Mouse (Mus musculus) intestine, embryonic 16.5 days (tissue): ENCODE measurements around the gene Dlgap5. TPM values are rescaled to one million over a fixed set of nuclear protein-coding genes. Genes with fewer than 3 reads are reported as not detected.

ENCODE experiments used
- ATAC-seq: fragments of 200-750 bp; cut with Nextera tagmentation; 2 replicates; pipeline ENCODE4 v1.8.0; 2017; ENCODE audit warnings: moderate TSS enrichment, moderate library complexity
- H3K27ac ChIP-seq: fragments of 300-500 bp; sonication (generic); 2 replicates; pipeline ENCODE4 v1.5.1; 2014; ENCODE audit warnings: mild to moderate bottlenecking, low read length
- H3K27me3 ChIP-seq: fragments of 300-500 bp; sonication (generic); replicated peaks from 2 replicates; pipeline ENCODE4 v1.6.1; 2014; ENCODE audit warnings: low read length, control low read depth, mixed read lengths; ENCODE audit not compliant: control insufficient read depth, insufficient read depth
- H3K36me3 ChIP-seq: fragments of 300-500 bp; sonication (generic); 2 replicates; pipeline ENCODE4 v1.6.1; 2014; ENCODE audit warnings: low read length, control low read depth; ENCODE audit not compliant: control insufficient read depth, insufficient read depth
- H3K4me1 ChIP-seq: fragments of 300-500 bp; sonication (generic); 2 replicates; pipeline ENCODE4 v1.6.1; 2014; ENCODE audit warnings: low read length, control low read depth, mixed read lengths; ENCODE audit not compliant: control insufficient read depth, insufficient read depth
- H3K4me2 ChIP-seq: fragments of 300-500 bp; sonication (generic); 2 replicates; pipeline ENCODE4 v1.6.1; 2014; ENCODE audit warnings: low read depth, low read length, control low read depth
- H3K4me3 ChIP-seq: fragments of 300-500 bp; sonication (generic); 2 replicates; pipeline ENCODE4 v1.5.1; 2014; ENCODE audit warnings: mild to moderate bottlenecking, low read length
- H3K9ac ChIP-seq: fragments of 300-500 bp; sonication (generic); 2 replicates; pipeline ENCODE4 v1.6.1; 2014; ENCODE audit warnings: low read depth, low read length
- H3K9me3 ChIP-seq: fragments of 300-500 bp; sonication (generic); 2 replicates; pipeline ENCODE4 v1.6.1; 2016; ENCODE audit warnings: low read length, control low read depth; ENCODE audit not compliant: control insufficient read depth
- WGBS: fragments of 180-500 bp; shearing (Covaris S2); extraction: QIAGEN DNeasy Blood & Tissue Kit; methylation state at CpG from one replicate; pipeline ENCODE4 v1.1.7; 2014; 5-methylcytosine and 5-hydroxymethylcytosine counted together
- polyA plus RNA-seq: library from polyadenylated mRNA; unstranded; fragments of >200 nt; fragmentation: Nextera tagmentation; extraction: Ambion mirVana; gene quantifications from 2 replicates; pipeline ENCODE4 v1.2.1, GENCODE M21; 2015

Dlgap5 gene
- polyA plus RNA-seq, 1 experiment from 2014 or later = 33.9 TPM

DNA sequence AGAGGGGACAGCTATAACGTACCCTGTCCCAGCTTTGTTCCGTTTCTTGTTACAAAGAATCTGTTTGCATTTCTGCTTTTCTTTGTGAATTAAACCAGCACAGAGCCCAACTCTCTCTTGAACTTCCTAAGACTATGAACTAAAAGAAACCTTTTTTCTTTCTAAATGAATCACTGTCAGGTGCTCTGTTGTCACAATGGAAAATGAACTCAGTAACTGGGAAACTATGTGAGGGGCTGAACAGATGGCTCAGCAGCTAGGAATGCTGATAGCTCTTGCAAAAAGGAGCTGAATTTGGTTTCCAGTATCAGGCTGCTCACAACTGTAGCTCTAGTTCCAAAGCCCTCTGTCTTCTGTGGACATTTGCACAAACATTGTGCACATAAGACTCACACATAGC, 67.2 kb downstream of the Dlgap5 start:
- no peak for ATAC-seq
- Histone ChIP-seq H3K9ac (no peak overlapping the region), H3K36me3 (no peaks in the 10 kb centered on the region), H3K9me3 (no peaks in the 10 kb centered on the region), H3K4me3 (no peak overlapping the region), H3K4me2 (no peak overlapping the region), H3K27ac (no peak overlapping the region), H3K27me3 (no peaks in the 10 kb centered on the region), H3K4me1 (peaks cover 5% of the 10 kb centered on the region; the same call in 1 of the 2 replicates)
- WGBS = 85% methylated on average over 2 of the region's 2 CpGs

DNA sequence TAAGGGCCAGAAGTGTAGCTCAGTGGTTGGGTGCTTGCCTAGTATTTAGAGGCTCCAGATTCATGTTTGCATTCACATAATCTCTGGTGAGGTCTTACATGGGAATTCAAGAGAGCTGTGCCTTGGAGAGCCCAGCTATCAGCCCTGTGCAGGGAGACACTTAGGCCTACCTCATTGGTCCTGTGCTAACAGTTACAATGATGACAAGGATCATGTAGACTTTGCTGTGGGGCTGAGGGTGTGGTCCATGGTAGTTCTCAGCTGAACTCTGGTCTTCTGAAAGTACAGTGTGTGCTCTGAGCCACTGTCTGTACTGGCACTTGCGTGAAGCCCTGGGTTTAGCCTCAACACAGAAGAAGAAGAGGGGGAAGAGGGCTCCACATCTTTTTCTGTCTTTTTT, 71.5 kb downstream of the Dlgap5 start:
- Histone ChIP-seq H3K9ac (no peak overlapping the region), H3K9me3 (no peaks in the 10 kb centered on the region), H3K27ac (no peak overlapping the region), H3K4me2 (no peak overlapping the region), H3K4me3 (no peak overlapping the region), H3K36me3 (no peaks in the 10 kb centered on the region), H3K4me1 (no peaks in the 10 kb centered on the region), H3K27me3 (no peaks in the 10 kb centered on the region)
- 88% methylated on average over 1 of the region's 1 CpGs for WGBS
- ATAC-seq = peak; percentile 92

DNA sequence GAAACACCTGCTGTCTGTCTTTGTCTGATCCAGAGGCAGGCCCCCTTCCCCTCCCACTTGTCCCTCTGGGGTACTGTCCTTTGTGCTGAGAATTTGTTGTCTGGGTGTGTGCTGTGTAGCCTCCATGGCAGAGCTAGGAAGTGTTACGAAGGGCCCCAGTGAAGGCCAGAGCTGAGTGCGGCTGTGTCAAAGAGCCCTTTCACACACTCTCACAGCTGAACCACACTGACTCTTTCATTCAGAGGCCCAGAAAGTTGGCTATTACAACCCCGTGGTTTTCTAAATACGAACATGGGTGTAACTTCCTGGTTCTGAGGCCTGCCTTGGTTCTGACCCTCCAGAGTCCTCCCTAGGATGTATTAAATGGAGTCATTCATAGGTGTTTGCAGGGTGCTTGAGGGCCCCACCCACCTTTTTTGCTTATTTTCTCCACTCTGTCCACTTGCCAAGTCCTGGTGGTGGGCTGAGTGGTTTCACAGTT, 76.4 kb downstream of the Dlgap5 start:
- Histone ChIP-seq H3K27me3 (no peaks in the 10 kb centered on the region), H3K36me3 (no peaks in the 10 kb centered on the region), H3K27ac (no peak overlapping the region), H3K9me3 (no peaks in the 10 kb centered on the region), H3K4me1 (no peaks in the 10 kb centered on the region), H3K4me2 (no peak overlapping the region), H3K9ac (no peak overlapping the region), H3K4me3 (no peak overlapping the region)
- 72% methylated on average over 4 of the region's 4 CpGs for WGBS
- no peak for ATAC-seq

DNA sequence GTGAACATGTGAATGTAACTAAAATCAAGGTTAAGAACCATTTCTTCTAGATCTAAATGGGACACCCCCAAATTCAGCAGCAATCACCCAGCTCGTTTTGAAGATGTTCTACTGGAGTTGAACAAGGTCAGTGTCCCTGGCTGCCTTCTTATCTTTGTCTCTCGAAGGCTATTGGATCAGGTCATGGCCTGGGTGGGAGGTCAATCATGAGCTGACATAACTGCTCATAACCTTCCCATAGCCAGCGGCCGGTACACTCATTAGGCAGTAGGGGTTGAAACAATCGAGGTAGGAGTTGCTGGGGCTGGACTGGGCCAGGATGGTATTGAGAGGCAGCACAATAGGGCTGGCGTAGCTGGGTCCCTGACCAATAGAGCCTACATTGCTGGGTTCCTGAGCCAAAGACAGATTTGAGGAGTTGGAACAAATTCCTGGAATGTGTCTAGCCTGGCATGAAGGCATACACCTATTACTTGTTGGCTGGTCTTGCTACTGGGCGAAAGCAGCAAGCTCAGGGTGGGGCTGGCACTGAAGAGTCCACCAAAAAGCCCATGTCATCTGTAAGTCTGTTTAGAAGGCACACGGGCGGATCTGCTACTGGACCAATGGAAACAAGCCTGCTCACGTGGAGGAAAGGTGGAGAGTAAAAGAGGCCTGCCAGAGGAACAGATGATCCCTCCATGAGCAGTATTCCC, 77.8 kb downstream of the Dlgap5 start:
- H3K27ac ChIP-seq = no peak overlapping the region
- no peaks in the 10 kb centered on the region for H3K27me3 ChIP-seq
- no peaks in the 10 kb centered on the region for H3K4me1 ChIP-seq
- no peak overlapping the region for H3K4me3 ChIP-seq
- H3K9me3 ChIP-seq = no peaks in the 10 kb centered on the region
- WGBS = 82% methylated on average over 10 of the region's 10 CpGs
- H3K9ac ChIP-seq = no peak overlapping the region
- no peak for ATAC-seq
- H3K4me2 ChIP-seq = no peak overlapping the region
- no peaks in the 10 kb centered on the region for H3K36me3 ChIP-seq

Other genes with a start within 250 kb of the Dlgap5 start
- 11.1 and 13.3 TPM in 2 replicates for gene Gch1, start 229.0 kb downstream of the Dlgap5 start, polyA plus RNA-seq
- gene Wdhd1, start 141.6 kb downstream of the Dlgap5 start, polyA plus RNA-seq = 19.1 and 20.8 TPM in 2 replicates
- gene Socs4, start 141.5 kb downstream of the Dlgap5 start, polyA plus RNA-seq = 2.9 and 3.5 TPM in 2 replicates
- 57.9 and 59.9 TPM in 2 replicates for gene Mapk1ip1l, start 120.1 kb downstream of the Dlgap5 start, polyA plus RNA-seq
- gene Lgals3, start 50.7 kb downstream of the Dlgap5 start, polyA plus RNA-seq = 43.7 and 49.5 TPM in 2 replicates
- 20.4 and 23.5 TPM in 2 replicates for gene Fbxo34, start 32.0 kb upstream of the Dlgap5 start, polyA plus RNA-seq
- 11.4 and 11.7 TPM in 2 replicates for gene Atg14, start 152.2 kb upstream of the Dlgap5 start, polyA plus RNA-seq
- 33.4 and 37.2 TPM in 2 replicates for gene Ktn1, start 230.0 kb upstream of the Dlgap5 start, polyA plus RNA-seq